Mouse (Mus musculus): Measurements from ENCODE around the gene Arid3c. TPM values are rescaled to one million over a fixed set of nuclear protein-coding genes. Genes with fewer than 3 reads are reported as not detected.

The Arid3c gene
- polyA plus RNA-seq, 1 experiment from 2014 or later: 0.12 TPM

- H3K4me3 ChIP-seq (ENCODE audit: low read length): no peak overlapping the region
- no peak overlapping the region for H3K27ac ChIP-seq (ENCODE audit: low read depth, low read length)
- H3K9me3 ChIP-seq (ENCODE audit: control insufficient read depth, low read length): no peaks in the 10 kb centered on the region
- no peak overlapping the region for H3K9ac ChIP-seq (ENCODE audit: low read depth, low read length)
- 0 out of 2 replicates have a peak, but pooled peaks cover 2% of the 10 kb centered on the region for H3K27me3 ChIP-seq (ENCODE audit: control insufficient read depth, insufficient read depth, low read length)
- H3K4me1 ChIP-seq (ENCODE audit: control insufficient read depth, insufficient read depth, low read length): peaks cover 8% of the 10 kb centered on the region
- ATAC-seq (ENCODE audit: low FRiP score, low TSS enrichment): no peak
- 77% methylated on average over 1 of the region's 1 CpGs for WGBS
- no peak overlapping the region for H3K4me2 ChIP-seq (replicated peaks; ENCODE audit: low read depth, low read length)
- H3K36me3 ChIP-seq (ENCODE audit: control insufficient read depth, insufficient read depth, low read length): peaks cover 11% of the 10 kb centered on the region
Measured at GRCm38 (mm10) chr4:41738256-41738603, 7.3 kb upstream of the Arid3c start.

GRCm38 (mm10) chr4:41737602-41738255, 6.8 kb upstream of the Arid3c start:
- 39% methylated on average over 8 of the region's 8 CpGs for WGBS
- H3K27ac ChIP-seq (ENCODE audit: low read depth, low read length): no peak overlapping the region
- ATAC-seq (ENCODE audit: low FRiP score, low TSS enrichment): peak; percentile 53

GRCm38 (mm10) chr4:41726826-41727621, 3.9 kb downstream of the Arid3c start:
- no peaks in the 10 kb centered on the region for H3K36me3 ChIP-seq (ENCODE audit: control insufficient read depth, insufficient read depth, low read length)
- no peak for ATAC-seq (ENCODE audit: low FRiP score, low TSS enrichment)
- no peak overlapping the region for H3K4me2 ChIP-seq (replicated peaks; ENCODE audit: low read depth, low read length)
- no peak overlapping the region for H3K4me3 ChIP-seq (ENCODE audit: low read length)
- no peak overlapping the region for H3K9ac ChIP-seq (ENCODE audit: low read depth, low read length)
- peaks cover 81% of the 10 kb centered on the region for H3K27me3 ChIP-seq (ENCODE audit: control insufficient read depth, insufficient read depth, low read length)
- no peaks in the 10 kb centered on the region for H3K9me3 ChIP-seq (ENCODE audit: control insufficient read depth, low read length)
- peaks cover 13% of the 10 kb centered on the region for H3K4me1 ChIP-seq (ENCODE audit: control insufficient read depth, insufficient read depth, low read length)
- WGBS: 14% methylated on average over 20 of the region's 20 CpGs
- H3K27ac ChIP-seq (ENCODE audit: low read depth, low read length): no peak overlapping the region

More at GRCm38 (mm10) chr4:41737602-41738255, 6.8 kb upstream of the Arid3c start:
- H3K36me3 ChIP-seq (ENCODE audit: control insufficient read depth, insufficient read depth, low read length): peaks cover 11% of the 10 kb centered on the region
- H3K4me3 ChIP-seq (ENCODE audit: low read length): no peak overlapping the region
- H3K9ac ChIP-seq (ENCODE audit: low read depth, low read length): no peak overlapping the region
- H3K4me2 ChIP-seq (replicated peaks; ENCODE audit: low read depth, low read length): no peak overlapping the region
- H3K9me3 ChIP-seq (ENCODE audit: control insufficient read depth, low read length): no peaks in the 10 kb centered on the region
- H3K4me1 ChIP-seq (ENCODE audit: control insufficient read depth, insufficient read depth, low read length): peaks cover 8% of the 10 kb centered on the region
- H3K27me3 ChIP-seq (ENCODE audit: control insufficient read depth, insufficient read depth, low read length): peaks cover 6% of the 10 kb centered on the region; the same call in 1 of the 2 replicates

GRCm38 (mm10) chr4:41722918-41723351, 8.0 kb downstream of the Arid3c start, which contains the start of gene Dctn3:
Gene Dctn3 (minus strand): TSS chr4:41723170.
- peak; percentile 95 for ATAC-seq (ENCODE audit: low FRiP score, low TSS enrichment)
- Histone ChIP-seq H3K36me3 (ENCODE audit: control insufficient read depth, insufficient read depth, low read length) (peaks cover 20% of the 10 kb centered on the region), H3K27me3 (ENCODE audit: control insufficient read depth, insufficient read depth, low read length) (peaks cover 44% of the 10 kb centered on the region), H3K9ac (ENCODE audit: low read depth, low read length) (peak within 1 kb of the TSS; percentile 71), H3K27ac (ENCODE audit: low read depth, low read length) (no peak within 1 kb of the TSS), H3K4me1 (ENCODE audit: control insufficient read depth, insufficient read depth, low read length) (peaks cover 11% of the 10 kb centered on the region), H3K4me2 (replicated peaks; ENCODE audit: low read depth, low read length) (peak within 1 kb of the TSS; percentile 39), H3K4me3 (ENCODE audit: low read length) (peak within 1 kb of the TSS; percentile 68), H3K9me3 (ENCODE audit: control insufficient read depth, low read length) (no peaks in the 10 kb centered on the region)
- under 1% methylated on average over 27 of the region's 27 CpGs for WGBS

GRCm38 (mm10) chr4:41716834-41717233, 14.1 kb downstream of the Arid3c start:
- Histone ChIP-seq H3K9ac (ENCODE audit: low read depth, low read length) (no peak overlapping the region), H3K4me2 (replicated peaks; ENCODE audit: low read depth, low read length) (no peak overlapping the region), H3K27ac (ENCODE audit: low read depth, low read length) (no peak overlapping the region), H3K4me1 (ENCODE audit: control insufficient read depth, insufficient read depth, low read length) (peaks cover 15% of the 10 kb centered on the region), H3K27me3 (ENCODE audit: control insufficient read depth, insufficient read depth, low read length) (no peaks in the 10 kb centered on the region), H3K4me3 (ENCODE audit: low read length) (no peak overlapping the region), H3K9me3 (ENCODE audit: control insufficient read depth, low read length) (no peaks in the 10 kb centered on the region), H3K36me3 (ENCODE audit: control insufficient read depth, insufficient read depth, low read length) (peaks cover 34% of the 10 kb centered on the region)
- 82% methylated on average over 6 of the region's 6 CpGs for WGBS
- no peak for ATAC-seq (ENCODE audit: low FRiP score, low TSS enrichment)

GRCm38 (mm10) chr4:41715596-41715995, 15.3 kb downstream of the Arid3c start:
- peaks cover 43% of the 10 kb centered on the region for H3K36me3 ChIP-seq (ENCODE audit: control insufficient read depth, insufficient read depth, low read length)

GRCm38 (mm10) chr4:41715082-41715481, 15.9 kb downstream of the Arid3c start:
- Histone ChIP-seq H3K27ac (ENCODE audit: low read depth, low read length) (no peak overlapping the region), H3K9me3 (ENCODE audit: control insufficient read depth, low read length) (no peaks in the 10 kb centered on the region), H3K4me2 (replicated peaks; ENCODE audit: low read depth, low read length) (no peak overlapping the region), H3K36me3 (ENCODE audit: control insufficient read depth, insufficient read depth, low read length) (peaks cover 41% of the 10 kb centered on the region), H3K9ac (ENCODE audit: low read depth, low read length) (no peak overlapping the region), H3K27me3 (ENCODE audit: control insufficient read depth, insufficient read depth, low read length) (no peaks in the 10 kb centered on the region), H3K4me1 (ENCODE audit: control insufficient read depth, insufficient read depth, low read length) (peaks cover 17% of the 10 kb centered on the region), H3K4me3 (ENCODE audit: low read length) (no peak overlapping the region)
- WGBS: 79% methylated on average over 8 of the region's 8 CpGs
- ATAC-seq (ENCODE audit: low FRiP score, low TSS enrichment): no peak

More at GRCm38 (mm10) chr4:41715596-41715995, 15.3 kb downstream of the Arid3c start:
- no peak overlapping the region for H3K4me3 ChIP-seq (ENCODE audit: low read length)
- H3K9ac ChIP-seq (ENCODE audit: low read depth, low read length): no peak overlapping the region
- 90% methylated on average over 5 of the region's 5 CpGs for WGBS
- ATAC-seq (ENCODE audit: low FRiP score, low TSS enrichment): no peak
- no peaks in the 10 kb centered on the region for H3K27me3 ChIP-seq (ENCODE audit: control insufficient read depth, insufficient read depth, low read length)
- no peak overlapping the region for H3K4me2 ChIP-seq (replicated peaks; ENCODE audit: low read depth, low read length)
- no peaks in the 10 kb centered on the region for H3K9me3 ChIP-seq (ENCODE audit: control insufficient read depth, low read length)
- no peak overlapping the region for H3K27ac ChIP-seq (ENCODE audit: low read depth, low read length)
- peaks cover 17% of the 10 kb centered on the region for H3K4me1 ChIP-seq (ENCODE audit: control insufficient read depth, insufficient read depth, low read length)

GRCm38 (mm10) chr4:41714276-41714675, 16.7 kb downstream of the Arid3c start:
- no peaks in the 10 kb centered on the region for H3K27me3 ChIP-seq (ENCODE audit: control insufficient read depth, insufficient read depth, low read length)
- peaks cover 17% of the 10 kb centered on the region for H3K4me1 ChIP-seq (ENCODE audit: control insufficient read depth, insufficient read depth, low read length)
- 20% methylated on average over 8 of the region's 8 CpGs for WGBS
- no peaks in the 10 kb centered on the region for H3K9me3 ChIP-seq (ENCODE audit: control insufficient read depth, low read length)
- H3K27ac ChIP-seq (ENCODE audit: low read depth, low read length): no peak overlapping the region
- ATAC-seq (ENCODE audit: low FRiP score, low TSS enrichment): no peak
- no peak overlapping the region for H3K9ac ChIP-seq (ENCODE audit: low read depth, low read length)
- H3K36me3 ChIP-seq (ENCODE audit: control insufficient read depth, insufficient read depth, low read length): peaks cover 33% of the 10 kb centered on the region
- peak overlapping the region; percentile 73; the same call in 1 of the 2 replicates for H3K4me2 ChIP-seq (replicated peaks; ENCODE audit: low read depth, low read length)
- no peak overlapping the region for H3K4me3 ChIP-seq (ENCODE audit: low read length)
